Mouse (Mus musculus) adrenal gland, postnatal 36 days (tissue): ENCODE data around the gene Zfp985. TPM values are rescaled to one million over a fixed set of nuclear protein-coding genes. Genes with fewer than 3 reads are reported as not detected.
"Not testable (repeated sequence)": the region's sequence is repeated elsewhere in the genome, so short reads cannot be mapped to it uniquely, and the experiment has no call there.

Experiments
- DNase-seq, 2 experiments: peaks; one replicate each; pipeline ENCODE4 v3.0.0; 2021; ENCODE audit warnings: mixed read lengths in 1 of 2
- total RNA-seq, 2 experiments: library from RNA; stranded (reverse); gene quantifications; 2 replicates each; pipeline ENCODE4 v1.2.3; 2021

Gene Zfp985
- total RNA-seq, 2 experiments from 2014 or later, result 0.53 to 0.70 TPM

GRCm38 (mm10) chr4:147605521-147605920 is 52.4 kb downstream of the Zfp985 start:
- no peak for DNase-seq

DNA sequence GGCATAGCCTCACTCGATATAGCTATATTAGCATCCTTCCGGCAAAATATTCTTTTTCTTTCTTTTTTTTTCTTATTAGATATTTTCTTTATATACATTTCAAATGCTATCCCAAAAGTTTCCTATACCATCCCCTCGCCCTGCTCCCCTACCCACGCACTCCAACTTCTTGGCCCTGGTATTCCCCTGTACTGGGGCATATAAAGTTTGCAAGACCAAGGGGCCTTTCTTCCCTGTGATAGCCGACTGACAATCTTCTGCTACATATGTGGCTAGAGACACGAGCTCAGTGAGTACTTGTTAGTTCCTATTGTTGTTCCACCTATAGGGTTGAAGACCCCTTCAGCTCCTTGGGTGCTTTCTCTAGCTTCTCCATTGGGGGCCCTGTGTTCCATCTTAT is 53.4 kb downstream of the Zfp985 start:
- not testable (repeated sequence) for DNase-seq

DNA sequence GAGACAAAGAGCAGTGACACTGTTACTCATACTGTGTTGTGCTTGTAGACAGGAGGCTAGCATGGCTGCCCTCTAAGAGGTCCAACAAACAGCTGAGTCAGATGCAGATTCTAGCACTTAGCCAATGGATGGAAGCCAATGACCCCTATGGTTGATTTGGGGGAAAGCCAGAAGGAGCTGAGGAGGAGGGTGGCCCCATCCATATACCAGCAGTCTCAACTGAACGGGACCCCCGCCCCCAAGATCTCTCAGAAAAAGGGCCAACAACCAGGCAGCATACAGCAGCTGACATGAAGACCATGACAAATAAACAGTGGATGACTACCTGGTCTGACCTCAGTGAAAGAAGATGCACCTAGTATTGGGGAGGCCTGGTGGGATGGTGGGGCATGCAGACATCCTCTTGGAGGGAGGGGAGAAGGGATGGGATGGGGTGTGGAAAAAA is 80.8 kb downstream of the Zfp985 start:
- DNase-seq, result not testable (repeated sequence)

Other genes starting within 250 kb of the Zfp985 start
- gene Zfp988, start 247.6 kb upstream of the Zfp985 start, total RNA-seq, result under 1 TPM; 0.17 to 0.30 TPM
- gene Zfp978, start 192.0 kb upstream of the Zfp985 start, total RNA-seq, result under 1 TPM in 1 of 2 experiments, not detected in 1; 0.33 TPM
- 10 to 100 TPM; 13.2 to 16.9 TPM for gene Zfp982, start 60.9 kb upstream of the Zfp985 start, total RNA-seq
- under 1 TPM; 0.46 to 0.49 TPM for gene Gm16503, start 13.1 kb upstream of the Zfp985 start, total RNA-seq
- 1 to 10 TPM; 2.6 to 3.3 TPM for gene Zfp979, start 89.2 kb downstream of the Zfp985 start, total RNA-seq
- under 1 TPM; 0.16 to 0.36 TPM for gene Zfp534, start 149.3 kb downstream of the Zfp985 start, total RNA-seq